Mouse (Mus musculus) small intestine, adult 2 months (tissue): ENCODE measurements around the gene Ccdc137.

Experiments used
- CTCF ChIP-seq: fragments of 200-500 bp; IDR thresholded peaks from 2 replicates; pipeline ENCODE4 v1.5.1; 2012; ENCODE audit warnings: low read depth, mild to moderate bottlenecking, control low read depth, inconsistent platforms, low read length, moderate library complexity, mixed read lengths; ENCODE audit not compliant: insufficient replicate concordance, insufficient read length; ENCODE audit errors: extremely low read depth
- POLR2A ChIP-seq: fragments of 200-500 bp; IDR thresholded peaks from 2 replicates; pipeline ENCODE4 v1.6.1; 2012; ENCODE audit warnings: low read depth, mild to moderate bottlenecking, control low read depth, inconsistent platforms, low read length, moderate library complexity

DNA sequence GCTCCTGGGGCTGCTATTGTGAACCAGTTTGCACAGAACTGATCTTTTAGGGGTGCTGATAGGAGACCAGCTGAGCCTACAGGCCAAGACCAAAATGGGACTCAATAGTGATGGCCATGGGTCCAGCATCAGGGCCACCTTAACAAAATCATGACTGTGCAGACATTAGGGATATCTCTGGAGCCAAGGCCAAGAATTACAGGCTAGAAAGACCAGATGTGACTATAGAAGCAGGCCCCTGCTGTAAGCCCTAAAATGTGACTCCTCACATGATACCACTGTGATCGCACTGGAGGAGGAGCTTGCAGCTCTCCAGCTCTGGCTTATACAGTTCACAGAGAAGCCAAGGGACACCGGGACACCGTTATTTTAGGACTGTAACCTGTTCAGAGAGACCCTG lies 15.6 kb upstream of the Ccdc137 start, which contains the start of gene Tspan10:
- TF ChIP-seq CTCF, result no peak
- no peak for TF ChIP-seq POLR2A
